9 mouse cellular contexts compared by ENCODE assay signal in the genomic region with DNA sequence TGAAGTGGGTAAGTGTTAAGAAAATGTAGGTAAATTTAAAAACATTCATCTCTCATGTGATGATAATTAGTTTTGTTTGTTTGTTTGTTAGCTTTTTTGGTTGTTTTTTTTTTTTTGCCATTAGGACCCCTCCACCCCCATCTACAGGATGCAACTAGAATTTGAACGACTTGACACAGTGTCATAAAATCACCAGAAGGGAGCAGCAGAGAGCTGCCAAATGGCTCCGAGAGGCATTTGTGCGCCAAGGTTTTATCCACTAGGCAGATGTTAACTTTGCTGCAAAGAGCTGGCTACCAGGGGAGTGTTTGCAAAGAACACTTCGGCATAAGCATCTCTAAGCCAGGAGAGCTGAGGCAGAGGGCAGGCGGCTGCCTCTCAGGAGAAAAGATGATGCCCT.
DNase-seq lines count a peak whose midpoint lies in the region; ATAC-seq and TF ChIP-seq lines count a peak whose summit lies in the region.
"Had no signal": no experiment of that assay in that cellular context is flagged by ENCODE, and none has a peak within 500 bp of the region (broad histone marks: within the 10 kb centered on the region; RNA-seq: fewer than 3 reads in every experiment).

No protein-coding gene starts in this region.

- no peaks in the 10 kb centered on the region for H3K9me3 ChIP-seq in hindbrain, postnatal 0 days (ENCODE audit: low read length)
- no peaks in the 10 kb centered on the region for H3K9me3 ChIP-seq in limb, embryonic 10.5 days (replicated peaks)
- H3K9me3 ChIP-seq in neural tube, embryonic 13.5 days, result no peaks in the 10 kb centered on the region
- H3K9me3 ChIP-seq: limb, embryonic 12.5 days had no signal

- peak; percentile 88 for TF ChIP-seq CTCF in hindbrain, postnatal 0 days (IDR thresholded peaks at IDR 0.05; ENCODE audit: low read depth)

- H3K4me1 ChIP-seq in hindbrain, postnatal 0 days (ENCODE audit: insufficient read depth, low read length), result peaks cover 6% of the 10 kb centered on the region; the same call in 1 of the 2 replicates
- peaks cover 25% of the 10 kb centered on the region for H3K4me1 ChIP-seq in limb, embryonic 10.5 days
- peaks cover 24% of the 10 kb centered on the region for H3K4me1 ChIP-seq in neural tube, embryonic 13.5 days (replicated peaks)

- no peak overlapping the region for H3K27ac ChIP-seq in hindbrain, postnatal 0 days
- no peak overlapping the region for H3K27ac ChIP-seq in limb, embryonic 10.5 days
- H3K27ac ChIP-seq in neural tube, embryonic 13.5 days (replicated peaks), result no peak overlapping the region
- H3K27ac ChIP-seq: limb, embryonic 12.5 days had no signal

- no peaks in the 10 kb centered on the region for H3K36me3 ChIP-seq in hindbrain, postnatal 0 days (ENCODE audit: insufficient read depth, low read length)
- H3K36me3 ChIP-seq in limb, embryonic 10.5 days, result no peaks in the 10 kb centered on the region
- no peaks in the 10 kb centered on the region for H3K36me3 ChIP-seq in neural tube, embryonic 13.5 days
- H3K36me3 ChIP-seq: limb, embryonic 12.5 days had no signal

- peak; percentile 8 for DNase-seq in ovary, postnatal 14 days (ENCODE audit: low spot score)
- DNase-seq in ovary, adult 18-20 months (ENCODE audit: low spot score), result no peak
- peak; percentile 80 for DNase-seq in ZHBTc4 (ENCODE audit: low read depth, low spot score)
- peak; percentile 74 for DNase-seq in embryo, embryonic 9.5 days (ENCODE audit: extremely low spot score)
- DNase-seq in hindbrain, postnatal 0 days (ENCODE audit: low spot score), result peak; percentile 92
- DNase-seq in limb, embryonic 10.5 days (ENCODE audit: low spot score), result peak; percentile 63
- no peak for DNase-seq in spleen, adult 12 weeks (ENCODE audit: low spot score)

- H3K9ac ChIP-seq in hindbrain, postnatal 0 days (replicated peaks; ENCODE audit: low read length), result no peak overlapping the region
- no peak overlapping the region for H3K9ac ChIP-seq in neural tube, embryonic 13.5 days
- H3K9ac ChIP-seq: limb, embryonic 12.5 days had no signal

- H3K4me2 ChIP-seq in hindbrain, postnatal 0 days (ENCODE audit: low read depth, low read length), result peak overlapping the region; percentile 54
- 0 out of 2 replicates have a peak overlapping the region, but pooled peaks have one; percentile 61 for H3K4me2 ChIP-seq in neural tube, embryonic 13.5 days

- H3K4me3 ChIP-seq in hindbrain, postnatal 0 days (ENCODE audit: low read length), result no peak overlapping the region; the same call in 1 of the 2 replicates
- H3K4me3 ChIP-seq in limb, embryonic 10.5 days, result no peak overlapping the region
- no peak overlapping the region for H3K4me3 ChIP-seq in neural tube, embryonic 13.5 days

- H3K27me3 ChIP-seq in hindbrain, postnatal 0 days (ENCODE audit: insufficient read depth, low read length), result no peaks in the 10 kb centered on the region
- H3K27me3 ChIP-seq in limb, embryonic 10.5 days (ENCODE audit: low read depth, poor library complexity, severe bottlenecking), result no peaks in the 10 kb centered on the region
- H3K27me3 ChIP-seq in neural tube, embryonic 13.5 days, result 0 out of 2 replicates have a peak, but pooled peaks cover 11% of the 10 kb centered on the region

- WGBS in hindbrain, postnatal 0 days, result 4% methylated on average over 5 of the region's 5 CpGs
- 3% methylated on average over 5 of the region's 5 CpGs for WGBS in limb, embryonic 10.5 days
- 2% methylated on average over 5 of the region's 5 CpGs for WGBS in neural tube, embryonic 13.5 days

- 0 out of 2 replicates have a peak, but pooled peaks have one; percentile 41 for ATAC-seq in hindbrain, postnatal 0 days
- no peak for ATAC-seq in neural tube, embryonic 13.5 days (ENCODE audit: low read depth)

Comparison
In these comparisons a context has a peak if more than half of its experiments do, and no peak if none do; other contexts are left out.
1. DNase-seq: peak in ovary, postnatal 14 days (single experiment), ZHBTc4 (single experiment), embryo, embryonic 9.5 days (single experiment), hindbrain, postnatal 0 days (single experiment) and limb, embryonic 10.5 days (single experiment); none in ovary, adult 18-20 months (single experiment) and spleen, adult 12 weeks (single experiment).